Mouse (Mus musculus) hindbrain, embryonic 10.5 days (tissue): ENCODE measurements around the gene Vmn1r38. TPM values are rescaled to one million over a fixed set of nuclear protein-coding genes. Genes with fewer than 3 reads are reported as not detected.
"Not testable (repeated sequence)": the region's sequence is repeated elsewhere in the genome, so short reads cannot be mapped to it uniquely, and the experiment has no call there.

ENCODE experiments used
- DNase-seq: peaks from one replicate; pipeline ENCODE4 v3.0.0-alpha.2; 2017; ENCODE audit warnings: low spot score
- H3K27ac ChIP-seq: fragments of 300-500 bp; sonication (generic); 2 replicates; pipeline ENCODE4 v1.5.1; 2016; ENCODE audit warnings: mild to moderate bottlenecking, moderate library complexity
- H3K27me3 ChIP-seq: fragments of 300-500 bp; sonication (generic); 2 replicates; pipeline ENCODE4 v1.6.1; 2016; ENCODE audit warnings: mild to moderate bottlenecking; ENCODE audit not compliant: poor library complexity, insufficient read depth, severe bottlenecking
- H3K36me3 ChIP-seq: fragments of 300-500 bp; sonication (generic); 2 replicates; pipeline ENCODE4 v1.6.1; 2016; ENCODE audit warnings: mild to moderate bottlenecking, moderate library complexity
- H3K4me1 ChIP-seq: fragments of 300-500 bp; sonication (generic); replicated peaks from 2 replicates; pipeline ENCODE4 v1.6.1; 2016; ENCODE audit warnings: mild to moderate bottlenecking
- H3K4me3 ChIP-seq: fragments of 300-500 bp; sonication (generic); 2 replicates; pipeline ENCODE4 v1.5.1; 2016; ENCODE audit warnings: mild to moderate bottlenecking, moderate library complexity
- H3K9me3 ChIP-seq: fragments of 300-500 bp; sonication (generic); 2 replicates; pipeline ENCODE4 v1.6.1; 2016; ENCODE audit warnings: mild to moderate bottlenecking, moderate library complexity
- WGBS: fragments of 180-500 bp; shearing (Covaris S2); methylation state at CpG from one replicate; pipeline ENCODE4 v1.1.7; 2016; 5-methylcytosine and 5-hydroxymethylcytosine counted together
- polyA plus RNA-seq: library from polyadenylated mRNA; unstranded; fragments of >200 nt; fragmentation: Nextera tagmentation; extraction: Ambion mirVana; gene quantifications from 2 replicates; pipeline ENCODE4 v1.2.1, GENCODE M21; 2016

Vmn1r38 gene
- not detected in 2 replicates for polyA plus RNA-seq

- not testable (repeated sequence) for H3K27ac ChIP-seq, DNase-seq, H3K4me3 ChIP-seq, H3K36me3 ChIP-seq, H3K27me3 ChIP-seq, H3K4me1 ChIP-seq, H3K9me3 ChIP-seq
These were observed at the start of gene Vmn1r38 for GRCm38 (mm10) chr6:66782527-66782926. TSS of gene Vmn1r38 (minus strand) at chr6:66782627.

GRCm38 (mm10) chr6:66810509-66810908, 28.1 kb upstream of the Vmn1r38 start, which contains the start of gene Vmn1r39:
TSS of gene Vmn1r39 (minus strand) at chr6:66810609.
- Histone ChIP-seq H3K4me1 (no peaks in the 10 kb centered on the region), H3K4me3 (no peak within 1 kb of the TSS), H3K27ac (no peak within 1 kb of the TSS), H3K9me3 (no peaks in the 10 kb centered on the region), H3K36me3 (no peaks in the 10 kb centered on the region), H3K27me3 (no peaks in the 10 kb centered on the region)
- WGBS: 91% methylated on average over 2 of the region's 2 CpGs
- no peak for DNase-seq

GRCm38 (mm10) chr6:66806311-66806710, 23.9 kb upstream of the Vmn1r38 start:
- H3K36me3 ChIP-seq: no peaks in the 10 kb centered on the region

GRCm38 (mm10) chr6:66805713-66806112, 23.3 kb upstream of the Vmn1r38 start:
- DNase-seq: no peak
- no peaks in the 10 kb centered on the region for H3K36me3 ChIP-seq
- H3K9me3 ChIP-seq: no peaks in the 10 kb centered on the region
- H3K27me3 ChIP-seq: no peaks in the 10 kb centered on the region
- H3K4me3 ChIP-seq: no peak overlapping the region
- 89% methylated on average over 3 of the region's 3 CpGs for WGBS
- H3K27ac ChIP-seq: no peak overlapping the region
- H3K4me1 ChIP-seq: no peaks in the 10 kb centered on the region

More at GRCm38 (mm10) chr6:66806311-66806710, 23.9 kb upstream of the Vmn1r38 start:
- Histone ChIP-seq H3K27me3 (no peaks in the 10 kb centered on the region), H3K4me3 (no peak overlapping the region), H3K9me3 (no peaks in the 10 kb centered on the region), H3K27ac (no peak overlapping the region), H3K4me1 (no peaks in the 10 kb centered on the region)
- WGBS: 33% methylated on average over 1 of the region's 1 CpGs
- no peak for DNase-seq

GRCm38 (mm10) chr6:66729082-66729481, 53.3 kb downstream of the Vmn1r38 start, which contains the start of gene Vmn1r37:
TSS of gene Vmn1r37 (plus strand) at chr6:66729382.
- H3K4me3 ChIP-seq, DNase-seq, H3K9me3 ChIP-seq, H3K36me3 ChIP-seq, H3K27me3 ChIP-seq, H3K4me1 ChIP-seq, H3K27ac ChIP-seq: not testable (repeated sequence)

Other genes starting within 250 kb of the Vmn1r38 start
- 118 and 159 TPM in 2 replicates for gene Mad2l1, start 247.2 kb downstream of the Vmn1r38 start, polyA plus RNA-seq
- gene Vmn1r32, start 222.5 kb downstream of the Vmn1r38 start, polyA plus RNA-seq: 0.08 and 0.14 TPM in 2 replicates
- not detected in 2 replicates for gene Vmn1r33, start 164.3 kb downstream of the Vmn1r38 start, polyA plus RNA-seq
- gene Vmn1r34, start 138.7 kb downstream of the Vmn1r38 start, polyA plus RNA-seq: not detected in 2 replicates
- gene Vmn1r35, start 96.7 kb downstream of the Vmn1r38 start, polyA plus RNA-seq: not detected in 2 replicates
- not detected in 2 replicates for gene Vmn1r36, start 63.5 kb downstream of the Vmn1r38 start, polyA plus RNA-seq
- gene Vmn1r37, start 53.2 kb downstream of the Vmn1r38 start, polyA plus RNA-seq: not detected in 2 replicates
- not detected in 2 replicates for gene Vmn1r39, start 28.0 kb upstream of the Vmn1r38 start, polyA plus RNA-seq
- gene Gng12, start 113.8 kb upstream of the Vmn1r38 start, polyA plus RNA-seq: 46.8 and 55.8 TPM in 2 replicates